Mouse (Mus musculus) kidney, adult 2 months (tissue): ENCODE data around the gene Fam124a. TPM values are rescaled to one million over a fixed set of nuclear protein-coding genes. Genes with fewer than 3 reads are reported as not detected.

Experiments used
- DNase-seq: peaks from one replicate; pipeline ENCODE4 v3.0.0; 2021
- H3K27ac ChIP-seq: fragments of 200-500 bp; 2 replicates; pipeline ENCODE4 v1.5.1; 2012; ENCODE audit warnings: low read depth, low read length, control low read depth, inconsistent platforms; ENCODE audit not compliant: insufficient read depth
- H3K27me3 ChIP-seq: fragments of 200-500 bp; replicated peaks from 2 replicates; pipeline ENCODE4 v1.6.1; 2012; ENCODE audit warnings: mild to moderate bottlenecking, moderate library complexity, low read length, inconsistent platforms; ENCODE audit not compliant: control insufficient read depth, insufficient read depth
- H3K36me3 ChIP-seq: fragments of 200-500 bp; 2 replicates; pipeline ENCODE4 v1.6.1; 2012; ENCODE audit warnings: mild to moderate bottlenecking, moderate library complexity, low read length, inconsistent platforms; ENCODE audit not compliant: control insufficient read depth, insufficient read depth
- H3K4me1 ChIP-seq: fragments of 200-500 bp; 2 replicates; pipeline ENCODE4 v1.6.1; 2011; ENCODE audit warnings: low read length; ENCODE audit not compliant: control insufficient read depth, insufficient read depth
- H3K4me3 ChIP-seq: fragments of 200-500 bp; 2 replicates; pipeline ENCODE4 v1.5.1; 2011; ENCODE audit warnings: mild to moderate bottlenecking, low read depth, low read length, control low read depth; ENCODE audit not compliant: insufficient read depth
- CTCF ChIP-seq: fragments of 200-500 bp; conservative IDR thresholded peaks from 2 replicates; pipeline ENCODE4 v1.5.1; 2011; ENCODE audit warnings: low read depth, mild to moderate bottlenecking, control low read depth, low read length, moderate library complexity, mixed read lengths; ENCODE audit not compliant: insufficient read depth, insufficient read length
- POLR2A ChIP-seq: fragments of 200-500 bp; IDR thresholded peaks from one replicate; pipeline ENCODE4 v1.6.1; 2011; ENCODE audit warnings: low read depth, low read length, control low read depth
- WGBS: fragments of 180-500 bp; shearing (Covaris S2); methylation state at CpG from one replicate; pipeline ENCODE4 v1.1.7; 2018; 5-methylcytosine and 5-hydroxymethylcytosine counted together
- polyA plus RNA-seq: library from polyadenylated mRNA; depleted of rRNA; stranded (reverse); fragments of >200 nt; gene quantifications from 2 replicates; pipeline ENCODE4 v1.2.3, GENCODE M21; 2012; rRNA removed

Gene Fam124a
- polyA plus RNA-seq, 1 experiment: 4.3 TPM

DNA sequence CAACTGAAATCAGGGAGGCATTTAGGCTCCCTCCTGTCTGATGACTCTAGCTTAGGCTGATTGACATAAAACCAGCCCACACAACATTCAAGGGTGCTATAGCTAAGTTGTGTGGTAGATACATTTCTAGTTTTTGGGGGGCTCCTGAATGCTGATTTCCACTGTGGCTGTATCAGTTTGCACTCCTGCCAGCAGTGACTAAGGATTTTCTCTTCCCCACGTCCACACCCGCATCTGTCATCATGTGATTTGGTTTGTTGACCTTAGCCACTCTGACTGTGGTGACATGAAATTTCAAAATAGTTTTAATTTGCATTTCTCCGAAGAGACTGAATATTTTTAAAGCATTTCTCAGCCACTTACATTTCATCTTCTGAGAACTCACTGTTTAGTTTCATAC lies 101.9 kb downstream of the Fam124a start:
- TF ChIP-seq CTCF (no peak), POLR2A (no peak)
- DNase-seq: no peak
- WGBS: 73% methylated on average over 3 of the region's 3 CpGs
- H3K4me1 ChIP-seq: no peaks in the 10 kb centered on the region
- no peak overlapping the region for H3K27ac ChIP-seq
- no peaks in the 10 kb centered on the region; the same call in 1 of the 2 replicates for H3K27me3 ChIP-seq
- no peak overlapping the region for H3K4me3 ChIP-seq
- no peaks in the 10 kb centered on the region for H3K36me3 ChIP-seq

Other genes with a start within 250 kb of the Fam124a start
- 0.03 and 0.05 TPM in 2 replicates for gene Gucy1b2, start 99.4 kb upstream of the Fam124a start, polyA plus RNA-seq
- 1.0 and 1.6 TPM in 2 replicates for gene Gm4131, start 11.2 kb downstream of the Fam124a start, polyA plus RNA-seq
- not detected in 2 replicates for gene Serpine3, start 107.9 kb downstream of the Fam124a start, polyA plus RNA-seq
- gene Ints6, start 205.4 kb downstream of the Fam124a start, polyA plus RNA-seq: 3.3 and 4.6 TPM in 2 replicates